ENCODE assay signal across 47 mouse cellular contexts in genomic region chr11:49455043-49455442, GRCm38 (mm10). TPM values are rescaled to one million over a fixed set of nuclear protein-coding genes. Genes with fewer than 3 reads are reported as not detected.
"Had no signal": no experiment of that assay in that cellular context is flagged by ENCODE, and none has a peak within 500 bp of the region (broad histone marks: within the 10 kb centered on the region; RNA-seq: fewer than 3 reads in every experiment).

Olfr1387 (plus strand) TSS chr11:49455343.

- H3K4me1 ChIP-seq: limb, embryonic 10.5 days; limb, embryonic 12.5 days; limb, embryonic 13.5 days; limb, embryonic 15.5 days; liver, embryonic 12.5 days; liver, embryonic 13.5 days; liver, embryonic 15.5 days; lung, embryonic 15.5 days; megakaryocyte, embryonic 14.5 days; midbrain, embryonic 10.5 days; midbrain, embryonic 12.5 days; midbrain, embryonic 13.5 days; midbrain, embryonic 15.5 days had no signal

- H3K4me3 ChIP-seq: limb, embryonic 10.5 days; limb, embryonic 12.5 days; limb, embryonic 13.5 days; limb, embryonic 15.5 days; liver, embryonic 12.5 days; liver, embryonic 13.5 days; liver, embryonic 15.5 days; lung, embryonic 15.5 days; megakaryocyte, embryonic 14.5 days; midbrain, embryonic 10.5 days; midbrain, embryonic 12.5 days; midbrain, embryonic 13.5 days; midbrain, embryonic 15.5 days; myocyte had no signal

- DNase-seq: left cerebral cortex, postnatal 4 days; liver; liver, embryonic 13.5 days; liver, postnatal 0 days; lung, adult 18-20 months; lung, adult 2 months; lung, embryonic 14.5 days; lung, postnatal 10 days; lung, postnatal 14 days; lung, postnatal 36 days; lung, postnatal 4 days; midbrain, embryonic 14.5 days had no signal

- H3K27me3 ChIP-seq: limb, embryonic 12.5 days; limb, embryonic 13.5 days; limb, embryonic 15.5 days; liver, embryonic 12.5 days; liver, embryonic 13.5 days; liver, embryonic 15.5 days; lung, embryonic 15.5 days; midbrain, embryonic 12.5 days; midbrain, embryonic 13.5 days; midbrain, embryonic 15.5 days had no signal

- H3K4me2 ChIP-seq: limb, embryonic 12.5 days; limb, embryonic 13.5 days; limb, embryonic 15.5 days; liver, embryonic 11.5 days; liver, embryonic 12.5 days; liver, embryonic 13.5 days; liver, embryonic 15.5 days; lung, embryonic 14.5 days; lung, embryonic 15.5 days; midbrain, embryonic 11.5 days; midbrain, embryonic 12.5 days; midbrain, embryonic 13.5 days; midbrain, embryonic 15.5 days had no signal

- H3K9ac ChIP-seq: limb, embryonic 12.5 days; limb, embryonic 13.5 days; limb, embryonic 15.5 days; liver, embryonic 12.5 days; liver, embryonic 13.5 days; liver, embryonic 14.5 days; liver, embryonic 15.5 days; liver, postnatal 0 days; lung, embryonic 14.5 days; lung, embryonic 15.5 days; midbrain, embryonic 12.5 days; midbrain, embryonic 13.5 days; midbrain, embryonic 15.5 days had no signal

- H3K9me3 ChIP-seq: limb, embryonic 10.5 days; limb, embryonic 12.5 days; limb, embryonic 13.5 days; limb, embryonic 15.5 days; liver, embryonic 12.5 days; liver, embryonic 13.5 days; liver, embryonic 15.5 days; lung, embryonic 15.5 days; megakaryocyte, embryonic 14.5 days; midbrain, embryonic 10.5 days; midbrain, embryonic 12.5 days; midbrain, embryonic 13.5 days; midbrain, embryonic 15.5 days had no signal

- H3K27ac ChIP-seq: limb, embryonic 10.5 days; limb, embryonic 12.5 days; limb, embryonic 13.5 days; limb, embryonic 15.5 days; liver, embryonic 12.5 days; liver, embryonic 13.5 days; liver, embryonic 14.5 days; liver, embryonic 15.5 days; lung, embryonic 15.5 days; macrophage; midbrain, embryonic 10.5 days; midbrain, embryonic 12.5 days; midbrain, embryonic 13.5 days; midbrain, embryonic 15.5 days had no signal

- H3K36me3 ChIP-seq: limb, embryonic 10.5 days; limb, embryonic 12.5 days; limb, embryonic 13.5 days; limb, embryonic 15.5 days; liver, embryonic 12.5 days; liver, embryonic 13.5 days; liver, embryonic 15.5 days; lung, embryonic 15.5 days; midbrain, embryonic 10.5 days; midbrain, embryonic 12.5 days; midbrain, embryonic 13.5 days; midbrain, embryonic 15.5 days had no signal

RNA-seq across cellular contexts. Expression of gene Olfr1387, which starts in this region (rescaled TPM):
- total RNA-seq: left cerebral cortex, adult 8-10 months; left cerebral cortex, postnatal 10 days; left cerebral cortex, postnatal 14 days; left cerebral cortex, postnatal 25 days; left cerebral cortex, postnatal 36 days; left cerebral cortex, postnatal 4 days; liver, adult 2 months; megakaryocyte progenitor cell, adult 5-6 weeks; megakaryocyte, adult 5-6 weeks; megakaryocyte-erythroid progenitor cell, adult 5-6 weeks; midbrain, postnatal 0 days; monocyte, adult 5-6 weeks had no signal
- polyA plus RNA-seq: limb, embryonic 10.5 days; limb, embryonic 11.5 days; limb, embryonic 12.5 days; limb, embryonic 13.5 days; limb, embryonic 14.5 days; limb, embryonic 15.5 days; liver, adult 2 months; liver, embryonic 11.5 days; liver, embryonic 12.5 days; liver, embryonic 13.5 days; liver, embryonic 14.5 days; liver, embryonic 15.5 days; liver, embryonic 16.5 days; liver, postnatal 0 days; lung, adult 2 months; lung, embryonic 14.5 days; lung, embryonic 15.5 days; lung, embryonic 16.5 days; lung, postnatal 0 days; macrophage; midbrain, embryonic 10.5 days; midbrain, embryonic 11.5 days; midbrain, embryonic 12.5 days; midbrain, embryonic 13.5 days; midbrain, embryonic 14.5 days; midbrain, embryonic 15.5 days; midbrain, embryonic 16.5 days; midbrain, postnatal 0 days; myocyte; neural tube, embryonic 11.5 days had no signal
